9 mouse cellular contexts compared by ENCODE assay signal in genomic region chr1:181617332-181617731, GRCm38 (mm10). TPM values are rescaled to one million over a fixed set of nuclear protein-coding genes. Genes with fewer than 3 reads are reported as not detected.
DNase-seq lines count a peak whose midpoint lies in the region; ATAC-seq and TF ChIP-seq lines count a peak whose summit lies in the region.
"Had no signal": no experiment of that assay in that cellular context is flagged by ENCODE, and none has a peak within 500 bp of the region (broad histone marks: within the 10 kb centered on the region; RNA-seq: fewer than 3 reads in every experiment).

No protein-coding gene starts in this region.

- peak; percentile 15 to 19 for DNase-seq in heart, postnatal 14 days
- no peak for DNase-seq in testis, postnatal 14 days (ENCODE audit: low spot score)
- peak; percentile 43 for DNase-seq in embryo, embryonic 11 days
- DNase-seq in thymus, postnatal 0 days (ENCODE audit: low spot score), result peak; percentile 70
- no peak for DNase-seq in right cerebral cortex, postnatal 25 days
- DNase-seq in kidney, postnatal 25 days, result no peak

- TF ChIP-seq POLR2A in testis, adult 2 months (IDR thresholded peaks at IDR 0.05; ENCODE audit: control insufficient read depth, low read depth, low read length), result no peak

- H3K27ac ChIP-seq in heart, embryonic 12.5 days (ENCODE audit: poor library complexity, severe bottlenecking), result no peak overlapping the region
- H3K27ac ChIP-seq in testis, adult 2 months (ENCODE audit: control insufficient read depth, insufficient read depth, low read depth, low read length), result no peak overlapping the region
- H3K27ac ChIP-seq: limb, embryonic 15.5 days had no signal

- TF ChIP-seq CTCF in testis, adult 2 months (IDR thresholded peaks at IDR 0.05; ENCODE audit: control insufficient read depth, insufficient read depth, insufficient replicate concordance, low read depth, low read length), result peak; percentile 58; the same call in 1 of the 2 replicates

- 47% methylated on average over 5 of the region's 5 CpGs for WGBS in heart, embryonic 12.5 days

- intact Hi-C loops in heart, postnatal 14 days (cut with DNase I), result loop anchor here (5.0 kb wide), 1 partner anchor 345 kb away; no protein-coding TSS in a partner anchor

- no peaks in the 10 kb centered on the region for H3K9me3 ChIP-seq in heart, embryonic 12.5 days (replicated peaks)
- H3K9me3 ChIP-seq: limb, embryonic 15.5 days had no signal

- no peaks in the 10 kb centered on the region for H3K36me3 ChIP-seq in heart, embryonic 12.5 days
- H3K36me3 ChIP-seq in testis, adult 2 months (ENCODE audit: control insufficient read depth, insufficient read depth, low read length), result no peaks in the 10 kb centered on the region; the same call in 1 of the 2 replicates
- H3K36me3 ChIP-seq: limb, embryonic 15.5 days had no signal

- H3K27me3 ChIP-seq in heart, embryonic 12.5 days (replicated peaks), result no peaks in the 10 kb centered on the region
- no peaks in the 10 kb centered on the region for H3K27me3 ChIP-seq in testis, adult 2 months (ENCODE audit: control insufficient read depth, insufficient read depth, low read length)

- H3K4me3 ChIP-seq in heart, embryonic 12.5 days, result no peak overlapping the region
- H3K4me3 ChIP-seq in testis, adult 2 months (ENCODE audit: control insufficient read depth, low read depth, low read length), result no peak overlapping the region
- H3K4me3 ChIP-seq: limb, embryonic 15.5 days had no signal

- no peak overlapping the region for H3K9ac ChIP-seq in heart, embryonic 12.5 days
- H3K9ac ChIP-seq: limb, embryonic 15.5 days had no signal

- H3K4me2 ChIP-seq in heart, embryonic 12.5 days, result no peak overlapping the region
- H3K4me2 ChIP-seq: limb, embryonic 15.5 days had no signal

- no peaks in the 10 kb centered on the region for H3K4me1 ChIP-seq in heart, embryonic 12.5 days (replicated peaks)
- H3K4me1 ChIP-seq in testis, adult 2 months (ENCODE audit: control insufficient read depth, insufficient read depth, low read length), result no peaks in the 10 kb centered on the region
- H3K4me1 ChIP-seq: limb, embryonic 15.5 days had no signal

- ATAC-seq in heart, embryonic 12.5 days (ENCODE audit: insufficient number of reproducible peaks, low FRiP score), result no peak

RNA-seq across cellular contexts. Expression of gene Dnah14, which starts 41.0 kb away (rescaled TPM):
- under 1 TPM in 1 of 2 experiments, not detected in 1; 0.05 TPM for total RNA-seq in heart, postnatal 14 days (2021)
- 1.4 and 1.8 TPM in 2 replicates for polyA plus RNA-seq in heart, embryonic 12.5 days (2016; fragmentation: Nextera tagmentation; extraction: Ambion mirVana)
- polyA plus RNA-seq in testis, adult 2 months (2012; rRNA removed), result 59.2 and 64.6 TPM in 2 replicates
- polyA plus RNA-seq in thymus, postnatal 0 days (2015; fragmentation: Nextera tagmentation; extraction: Ambion mirVana), result 5.7 and 6.2 TPM in 2 replicates

Comparison
In these comparisons a context has a peak if more than half of its experiments do, and no peak if none do; other contexts are left out.
1. DNase-seq: peak in heart, postnatal 14 days (2 of 2), embryo, embryonic 11 days (single experiment) and thymus, postnatal 0 days (single experiment); none in testis, postnatal 14 days (single experiment), right cerebral cortex, postnatal 25 days (single experiment) and kidney, postnatal 25 days (0 of 2).